Mouse (Mus musculus) liver, embryonic 16.5 days (tissue): ENCODE measurements around the gene Impdh1. TPM values are rescaled to one million over a fixed set of nuclear protein-coding genes. Genes with fewer than 3 reads are reported as not detected.

Source experiments
- ATAC-seq: fragments of 200-750 bp; cut with Nextera tagmentation; 2 replicates; pipeline ENCODE4 v1.8.0; 2017; ENCODE audit warnings: low read depth, mild to moderate bottlenecking, moderate number of reproducible peaks, moderate library complexity
- H3K27ac ChIP-seq: fragments of 300-500 bp; sonication (generic); 2 replicates; pipeline ENCODE4 v1.5.1; 2014; ENCODE audit warnings: mild to moderate bottlenecking, low read length
- H3K27me3 ChIP-seq: fragments of 300-500 bp; sonication (generic); 2 replicates; pipeline ENCODE4 v1.6.1; 2014; ENCODE audit warnings: low read depth, low read length, mixed read lengths; ENCODE audit not compliant: control insufficient read depth, insufficient read depth
- H3K36me3 ChIP-seq: fragments of 300-500 bp; sonication (generic); 2 replicates; pipeline ENCODE4 v1.6.1; 2014; ENCODE audit warnings: mild to moderate bottlenecking; ENCODE audit not compliant: control insufficient read depth, insufficient read depth
- H3K4me1 ChIP-seq: fragments of 300-500 bp; sonication (generic); 2 replicates; pipeline ENCODE4 v1.6.1; 2014; ENCODE audit warnings: low read depth, low read length, mixed read lengths; ENCODE audit not compliant: control insufficient read depth
- H3K4me2 ChIP-seq: fragments of 300-500 bp; sonication (generic); 2 replicates; pipeline ENCODE4 v1.6.1; 2014; ENCODE audit warnings: low read depth, low read length, mixed read lengths
- H3K4me3 ChIP-seq: fragments of 300-500 bp; sonication (generic); 2 replicates; pipeline ENCODE4 v1.5.1; 2014; ENCODE audit warnings: low read depth, mild to moderate bottlenecking, low read length
- H3K9ac ChIP-seq: fragments of 300-500 bp; sonication (generic); 2 replicates; pipeline ENCODE4 v1.6.1; 2014; ENCODE audit warnings: low read depth, low read length
- H3K9me3 ChIP-seq: fragments of 300-500 bp; sonication (generic); replicated peaks from 2 replicates; pipeline ENCODE4 v1.6.1; 2016; ENCODE audit warnings: low read length; ENCODE audit not compliant: control insufficient read depth
- WGBS: fragments of 180-500 bp; shearing (Covaris S2); extraction: QIAGEN DNeasy Blood & Tissue Kit; methylation state at CpG from one replicate; pipeline ENCODE4 v1.1.7; 2014; ENCODE audit not compliant: insufficient replicate concordance; 5-methylcytosine and 5-hydroxymethylcytosine counted together
- polyA plus RNA-seq: library from polyadenylated mRNA; unstranded; fragments of >200 nt; fragmentation: Nextera tagmentation; extraction: Ambion mirVana; gene quantifications from 2 replicates; pipeline ENCODE4 v1.2.1, GENCODE M21; 2015

Impdh1 gene
- polyA plus RNA-seq, 1 experiment from 2014 or later = 10.0 TPM

DNA sequence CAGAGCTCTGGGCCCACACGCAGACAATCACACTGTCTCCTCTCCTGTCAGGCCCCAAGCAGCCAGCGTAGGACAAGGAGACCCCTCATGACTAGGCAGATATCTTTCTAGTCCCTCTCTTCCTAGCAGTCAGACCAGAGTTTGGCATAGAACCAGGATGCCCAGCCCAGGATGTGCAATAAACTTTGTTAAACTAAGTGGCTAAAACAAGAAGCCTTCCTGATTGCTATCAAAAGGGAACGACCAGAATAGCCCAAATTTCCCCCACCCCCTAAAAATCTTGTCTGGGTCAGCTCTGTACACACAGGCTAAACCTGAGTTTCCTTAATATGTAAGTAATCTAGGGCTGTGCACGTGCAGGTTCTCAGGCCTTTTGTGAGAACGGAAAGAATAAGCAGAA lies 8.0 kb downstream of the Impdh1 start:
- no peaks in the 10 kb centered on the region for H3K9me3 ChIP-seq
- no peak overlapping the region for H3K27ac ChIP-seq
- ATAC-seq = no peak
- 55% methylated on average over 5 of the region's 5 CpGs for WGBS
- H3K27me3 ChIP-seq = no peaks in the 10 kb centered on the region
- H3K4me1 ChIP-seq = peaks cover 11% of the 10 kb centered on the region
- H3K36me3 ChIP-seq = no peaks in the 10 kb centered on the region
- no peak overlapping the region for H3K4me2 ChIP-seq
- no peak overlapping the region for H3K9ac ChIP-seq
- H3K4me3 ChIP-seq = no peak overlapping the region

DNA sequence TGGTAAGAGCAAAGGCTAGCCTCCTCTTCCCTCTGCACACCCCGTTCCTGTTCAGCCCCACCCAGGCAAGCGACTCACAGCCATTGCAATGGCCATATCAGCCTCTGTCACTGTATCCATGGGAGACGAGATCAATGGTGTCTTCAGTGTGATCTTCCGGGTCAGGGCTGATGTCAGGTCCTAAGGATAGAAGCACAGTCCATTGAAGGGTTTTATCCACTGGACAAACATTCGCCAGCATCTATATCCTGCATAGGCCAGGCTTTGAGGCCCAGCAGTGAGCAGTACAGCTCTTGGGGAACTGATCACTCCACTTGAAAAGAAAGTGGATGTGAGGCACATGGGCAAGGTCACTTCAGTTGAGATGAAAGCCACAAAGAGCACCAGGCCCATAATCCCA lies 9.1 kb downstream of the Impdh1 start:
- Histone ChIP-seq H3K36me3 (no peaks in the 10 kb centered on the region), H3K4me3 (no peak overlapping the region)
- WGBS = 59% methylated on average over 5 of the region's 5 CpGs

DNA sequence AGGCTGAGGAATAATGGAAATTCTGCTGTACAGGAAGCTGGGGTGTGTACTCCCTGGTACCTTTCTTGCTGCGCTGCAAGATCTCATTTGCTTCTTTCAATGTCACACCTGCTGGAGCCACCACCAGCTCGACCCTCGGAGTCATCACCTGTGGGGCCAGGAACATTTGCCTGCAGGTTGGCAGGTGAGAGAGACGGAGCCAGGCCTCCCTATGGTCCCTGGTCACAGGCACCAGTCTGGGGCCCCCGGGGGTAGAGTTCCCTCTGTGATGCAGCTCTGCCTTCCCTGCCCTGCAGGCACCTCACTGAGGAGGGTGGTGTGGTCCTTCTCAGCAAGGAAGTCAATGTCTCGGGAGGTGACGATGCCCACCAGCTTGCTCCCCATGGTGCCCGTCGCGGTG lies 10.2 kb downstream of the Impdh1 start:
- 74% methylated on average over 10 of the region's 10 CpGs for WGBS

More for the DNA sequence above, 9.1 kb downstream of the Impdh1 start:
- Histone ChIP-seq H3K4me2 (no peak overlapping the region), H3K27me3 (no peaks in the 10 kb centered on the region), H3K9ac (no peak overlapping the region), H3K9me3 (no peaks in the 10 kb centered on the region), H3K27ac (no peak overlapping the region), H3K4me1 (peaks cover 6% of the 10 kb centered on the region)
- ATAC-seq = no peak

DNA sequence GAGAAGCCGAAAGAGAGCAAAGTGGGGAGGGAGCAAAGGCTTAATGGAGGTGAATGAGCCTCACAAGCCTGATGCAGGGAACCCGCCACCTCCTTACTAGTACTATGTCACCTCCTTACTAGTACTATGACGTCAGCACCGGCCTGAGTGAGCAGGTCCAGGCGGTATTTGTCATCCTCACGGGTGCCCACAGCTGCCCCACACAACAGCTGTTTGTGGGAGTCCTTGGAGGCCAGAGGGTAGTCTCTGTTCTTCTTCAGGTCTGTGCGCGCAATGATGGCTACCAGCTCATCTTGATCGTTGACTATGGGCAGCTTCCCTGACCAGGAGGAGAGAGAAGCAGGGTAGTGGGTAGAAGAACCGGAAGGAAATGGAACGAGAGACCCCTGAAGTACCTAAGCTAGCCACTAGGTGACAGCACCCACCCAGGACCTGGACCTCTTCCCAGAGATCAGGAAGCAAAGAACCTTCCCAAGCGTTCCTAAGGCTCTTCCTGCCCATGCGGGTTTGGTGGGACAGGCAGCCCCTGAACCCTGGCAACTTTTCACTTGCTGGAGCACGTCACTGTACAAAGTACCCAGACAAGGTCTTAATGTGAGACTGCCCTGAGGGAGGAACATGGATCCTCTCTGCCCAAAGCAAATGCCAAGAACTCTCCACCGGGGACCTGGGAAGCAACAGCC lies 11.1 kb downstream of the Impdh1 start:
- no peaks in the 10 kb centered on the region for H3K4me1 ChIP-seq
- WGBS = 49% methylated on average over 15 of the region's 15 CpGs
- ATAC-seq = no peak
- no peaks in the 10 kb centered on the region for H3K9me3 ChIP-seq
- no peaks in the 10 kb centered on the region for H3K36me3 ChIP-seq
- no peaks in the 10 kb centered on the region for H3K27me3 ChIP-seq
- no peak overlapping the region for H3K4me3 ChIP-seq
- no peak overlapping the region for H3K9ac ChIP-seq
- no peak overlapping the region for H3K4me2 ChIP-seq
- no peak overlapping the region for H3K27ac ChIP-seq

More for the DNA sequence above, 10.2 kb downstream of the Impdh1 start:
- no peaks in the 10 kb centered on the region for H3K9me3 ChIP-seq
- H3K27me3 ChIP-seq = no peaks in the 10 kb centered on the region
- no peaks in the 10 kb centered on the region for H3K4me1 ChIP-seq
- no peak overlapping the region for H3K9ac ChIP-seq
- ATAC-seq = no peak
- no peak overlapping the region for H3K27ac ChIP-seq
- H3K4me2 ChIP-seq = no peak overlapping the region
- no peak overlapping the region for H3K4me3 ChIP-seq
- no peaks in the 10 kb centered on the region for H3K36me3 ChIP-seq

DNA sequence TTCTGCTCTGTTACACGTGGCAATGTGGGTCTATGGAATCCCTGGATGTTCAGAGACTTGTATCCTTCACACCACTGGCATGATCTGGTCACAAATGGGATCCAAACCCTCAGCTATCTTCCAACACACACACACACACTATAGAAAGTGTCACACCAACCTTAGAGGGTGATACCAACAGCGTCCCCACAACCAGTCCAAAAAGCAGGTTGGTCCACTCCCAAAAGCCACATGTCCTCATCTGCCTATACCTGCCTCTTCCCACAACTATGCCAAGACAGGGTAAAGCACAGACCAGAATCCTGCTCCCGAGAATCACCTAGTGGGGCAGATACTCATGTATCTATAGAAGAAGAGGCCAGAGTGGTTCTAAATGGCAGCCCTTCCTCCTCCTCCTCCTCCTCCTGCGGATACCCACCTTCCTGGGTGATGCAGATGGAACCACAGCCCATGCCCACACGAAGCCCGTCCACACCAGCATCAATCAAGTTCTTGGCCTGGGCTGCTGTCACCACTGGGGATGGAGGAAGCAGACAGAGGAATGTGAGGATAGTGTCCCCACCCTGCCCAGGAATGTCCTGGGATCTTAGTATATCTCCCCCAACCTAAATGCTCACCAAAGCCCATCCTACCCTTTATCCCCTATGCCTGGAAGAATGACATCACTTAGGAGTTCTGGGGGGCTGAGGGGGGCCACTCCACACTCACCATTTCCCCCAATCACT lies 12.1 kb downstream of the Impdh1 start:
- WGBS = 64% methylated on average over 6 of the region's 6 CpGs
- no peak for ATAC-seq
- no peak overlapping the region for H3K9ac ChIP-seq

DNA sequence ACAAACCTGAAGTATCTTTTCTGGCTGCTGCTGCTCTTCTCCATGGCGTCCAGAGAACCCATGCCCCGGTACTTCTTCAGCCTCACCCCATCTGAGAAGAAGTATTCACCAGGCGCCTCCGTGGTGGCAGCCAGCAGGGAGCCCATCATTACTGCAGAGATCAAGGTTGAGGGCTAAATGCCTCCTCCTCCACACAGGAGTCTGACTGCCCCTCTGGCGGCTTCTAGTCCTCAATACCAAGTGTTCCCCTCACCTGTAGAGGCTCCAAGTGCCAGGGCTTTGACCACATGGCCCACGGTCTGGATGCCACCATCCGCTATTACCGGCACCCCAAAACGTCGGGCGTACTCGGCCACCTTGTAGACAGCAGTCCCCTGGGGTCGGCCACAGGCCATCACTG lies 13.1 kb downstream of the Impdh1 start:
- Histone ChIP-seq H3K9me3 (no peaks in the 10 kb centered on the region), H3K4me1 (no peaks in the 10 kb centered on the region), H3K27me3 (no peaks in the 10 kb centered on the region; the same call in 1 of the 2 replicates), H3K9ac (no peak overlapping the region), H3K4me2 (no peak overlapping the region), H3K36me3 (no peaks in the 10 kb centered on the region), H3K27ac (no peak overlapping the region), H3K4me3 (no peak overlapping the region)
- no peak for ATAC-seq
- WGBS = 79% methylated on average over 13 of the region's 13 CpGs

More for the DNA sequence above, 12.1 kb downstream of the Impdh1 start:
- Histone ChIP-seq H3K9me3 (no peaks in the 10 kb centered on the region), H3K27ac (no peak overlapping the region), H3K4me2 (no peak overlapping the region), H3K4me1 (no peaks in the 10 kb centered on the region), H3K27me3 (no peaks in the 10 kb centered on the region), H3K4me3 (no peak overlapping the region), H3K36me3 (no peaks in the 10 kb centered on the region)

- Histone ChIP-seq H3K9ac (no peak overlapping the region), H3K36me3 (no peaks in the 10 kb centered on the region), H3K4me2 (no peak overlapping the region), H3K9me3 (no peaks in the 10 kb centered on the region), H3K27me3 (peaks cover 3% of the 10 kb centered on the region), H3K27ac (no peak overlapping the region), H3K4me1 (no peaks in the 10 kb centered on the region), H3K4me3 (no peak overlapping the region)
- no peak for ATAC-seq
- 71% methylated on average over 8 of the region's 8 CpGs for WGBS
Observed at GRCm38 (mm10) chr6:29201988-29202387, 14.2 kb downstream of the Impdh1 start.

- no peak for ATAC-seq
Observed at GRCm38 (mm10) chr6:29201341-29201740, 14.8 kb downstream of the Impdh1 start.

GRCm38 (mm10) chr6:29200496-29200895 lies 15.7 kb downstream of the Impdh1 start:
- WGBS = 47% methylated on average over 3 of the region's 3 CpGs
- Histone ChIP-seq H3K27me3 (peaks cover 3% of the 10 kb centered on the region), H3K9ac (no peak overlapping the region), H3K27ac (no peak overlapping the region), H3K36me3 (no peaks in the 10 kb centered on the region), H3K4me2 (no peak overlapping the region), H3K4me3 (no peak overlapping the region), H3K4me1 (no peaks in the 10 kb centered on the region), H3K9me3 (no peaks in the 10 kb centered on the region)
- no peak for ATAC-seq

More at GRCm38 (mm10) chr6:29201341-29201740, 14.8 kb downstream of the Impdh1 start:
- Histone ChIP-seq H3K9me3 (no peaks in the 10 kb centered on the region), H3K4me3 (no peak overlapping the region), H3K9ac (no peak overlapping the region), H3K4me1 (no peaks in the 10 kb centered on the region), H3K27ac (no peak overlapping the region), H3K27me3 (peaks cover 3% of the 10 kb centered on the region), H3K36me3 (no peaks in the 10 kb centered on the region), H3K4me2 (no peak overlapping the region)
- 81% methylated on average over 5 of the region's 5 CpGs for WGBS
